Mouse (Mus musculus) hindbrain, embryonic 10.5 days (tissue): Measurements from ENCODE around the gene Osbpl6. TPM values are rescaled to one million over a fixed set of nuclear protein-coding genes. Genes with fewer than 3 reads are reported as not detected.

Experiments
- DNase-seq: peaks from one replicate; pipeline ENCODE4 v3.0.0-alpha.2; 2017; ENCODE audit warnings: low spot score
- H3K27ac ChIP-seq: fragments of 300-500 bp; sonication (generic); 2 replicates; pipeline ENCODE4 v1.5.1; 2016; ENCODE audit warnings: mild to moderate bottlenecking, moderate library complexity
- H3K27me3 ChIP-seq: fragments of 300-500 bp; sonication (generic); 2 replicates; pipeline ENCODE4 v1.6.1; 2016; ENCODE audit warnings: mild to moderate bottlenecking; ENCODE audit not compliant: poor library complexity, insufficient read depth, severe bottlenecking
- H3K36me3 ChIP-seq: fragments of 300-500 bp; sonication (generic); 2 replicates; pipeline ENCODE4 v1.6.1; 2016; ENCODE audit warnings: mild to moderate bottlenecking, moderate library complexity
- H3K4me1 ChIP-seq: fragments of 300-500 bp; sonication (generic); replicated peaks from 2 replicates; pipeline ENCODE4 v1.6.1; 2016; ENCODE audit warnings: mild to moderate bottlenecking
- H3K4me3 ChIP-seq: fragments of 300-500 bp; sonication (generic); 2 replicates; pipeline ENCODE4 v1.5.1; 2016; ENCODE audit warnings: mild to moderate bottlenecking, moderate library complexity
- H3K9me3 ChIP-seq: fragments of 300-500 bp; sonication (generic); 2 replicates; pipeline ENCODE4 v1.6.1; 2016; ENCODE audit warnings: mild to moderate bottlenecking, moderate library complexity
- WGBS: fragments of 180-500 bp; shearing (Covaris S2); methylation state at CpG from one replicate; pipeline ENCODE4 v1.1.7; 2016; 5-methylcytosine and 5-hydroxymethylcytosine counted together
- polyA plus RNA-seq: library from polyadenylated mRNA; unstranded; fragments of >200 nt; fragmentation: Nextera tagmentation; extraction: Ambion mirVana; gene quantifications from 2 replicates; pipeline ENCODE4 v1.2.1, GENCODE M21; 2016

Osbpl6 gene
- 13.8 and 15.4 TPM in 2 replicates for polyA plus RNA-seq

DNA sequence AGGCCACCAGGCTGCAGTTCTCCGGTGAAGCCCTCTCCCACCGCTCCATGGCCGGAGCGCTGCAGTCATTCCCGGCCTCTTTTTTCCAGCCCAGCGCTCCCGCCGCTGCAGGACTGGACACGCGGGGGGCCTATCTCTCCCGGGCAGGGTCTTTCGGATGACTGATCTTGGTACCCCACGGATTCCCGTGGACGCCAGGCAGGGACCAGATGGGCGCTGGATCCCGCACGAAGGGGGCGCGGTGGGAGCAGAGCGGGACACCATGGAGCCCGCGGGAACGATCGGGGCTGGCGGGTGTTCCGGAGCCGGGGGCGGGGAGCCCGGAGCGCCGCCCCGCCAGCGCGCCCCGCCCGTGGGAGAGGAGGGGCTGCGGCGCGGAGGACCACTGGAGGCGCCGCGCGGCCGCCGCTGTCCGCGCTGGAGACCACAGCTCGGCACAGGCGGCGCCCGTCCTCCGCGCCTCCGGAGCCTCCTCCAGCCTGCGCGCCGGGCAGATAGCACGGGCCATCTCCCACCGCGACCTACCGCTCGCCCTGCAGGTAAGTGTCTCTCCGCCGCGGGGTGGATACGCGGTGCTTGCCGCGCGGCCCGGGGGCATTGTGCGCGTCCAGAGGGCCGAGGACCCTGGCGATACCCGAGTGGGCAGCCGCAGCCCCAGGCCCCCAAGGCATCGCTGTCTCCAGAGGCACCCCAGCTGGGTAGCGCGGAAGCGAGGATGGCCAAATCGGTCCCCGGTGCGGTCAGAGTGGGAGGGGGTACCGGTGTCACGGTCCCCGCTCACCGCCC, at the start of gene Osbpl6:
Gene Osbpl6 (plus strand): TSS at position 358 of the 786 bp plus-strand sequence.
- Histone ChIP-seq H3K4me3 (peak within 1 kb of the TSS; percentile 94), H3K27ac (peak within 1 kb of the TSS; percentile 90), H3K4me1 (peaks cover 14% of the 10 kb centered on the region), H3K36me3 (no peaks in the 10 kb centered on the region), H3K27me3 (peaks cover 37% of the 10 kb centered on the region), H3K9me3 (no peaks in the 10 kb centered on the region)
- WGBS, result under 1% methylated on average over 89 of the region's 89 CpGs
- DNase-seq, result peak; percentile 77

DNA sequence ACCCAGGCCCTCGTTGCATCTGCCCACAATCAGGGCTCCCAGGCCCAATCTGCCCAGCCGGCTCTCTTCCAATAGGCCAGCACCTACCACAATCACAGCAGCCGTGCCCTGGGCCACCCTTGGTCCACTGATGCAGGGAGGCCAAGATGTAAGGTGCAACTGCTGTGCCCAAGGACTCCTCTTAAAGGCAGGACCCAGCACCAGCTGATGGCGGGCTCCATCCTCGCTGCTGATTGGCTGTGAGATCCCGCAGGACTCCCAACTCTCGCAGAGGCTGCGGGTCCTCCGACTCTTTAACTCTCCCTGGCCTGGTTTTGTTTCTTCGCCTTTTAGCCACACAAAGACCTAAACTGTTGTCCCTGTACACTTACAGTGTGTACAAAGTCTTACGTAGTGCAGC, 46.1 kb upstream of the Osbpl6 start, which contains the start of gene Cyct:
Gene Cyct (minus strand): TSS at position 225 of the 400 bp plus-strand sequence.
- H3K36me3 ChIP-seq, result no peaks in the 10 kb centered on the region
- no peak within 1 kb of the TSS for H3K27ac ChIP-seq
- no peak within 1 kb of the TSS for H3K4me3 ChIP-seq
- 89% methylated on average over 11 of the region's 11 CpGs for WGBS
- no peaks in the 10 kb centered on the region for H3K27me3 ChIP-seq
- H3K9me3 ChIP-seq, result no peaks in the 10 kb centered on the region
- no peak for DNase-seq
- no peaks in the 10 kb centered on the region for H3K4me1 ChIP-seq

DNA sequence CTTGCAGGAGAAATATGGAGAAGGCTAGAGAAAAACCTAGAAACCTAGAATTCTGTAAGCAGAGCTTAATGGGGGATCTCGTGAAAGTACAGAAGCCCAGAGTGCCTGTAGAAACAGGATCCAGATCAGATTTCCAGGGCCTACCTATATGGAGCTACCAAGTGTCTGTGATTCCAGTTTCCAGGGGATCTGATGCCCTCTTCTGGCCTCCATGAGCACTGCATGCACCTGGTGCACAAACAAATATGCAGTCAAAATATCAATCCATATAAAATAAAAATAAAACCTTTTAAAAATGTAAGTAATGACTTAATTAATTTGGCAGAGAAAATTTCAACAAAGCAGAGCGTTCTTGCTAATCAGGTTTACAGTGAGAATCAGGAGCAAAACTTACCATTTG, 44.2 kb upstream of the Osbpl6 start:
- H3K4me3 ChIP-seq, result no peak overlapping the region
- no peak overlapping the region for H3K27ac ChIP-seq
- no peaks in the 10 kb centered on the region for H3K4me1 ChIP-seq
- no peaks in the 10 kb centered on the region for H3K36me3 ChIP-seq
- H3K27me3 ChIP-seq, result no peaks in the 10 kb centered on the region
- no peaks in the 10 kb centered on the region for H3K9me3 ChIP-seq
- peak; percentile 29 for DNase-seq
- 55% methylated on average over 2 of the region's 2 CpGs for WGBS

DNA sequence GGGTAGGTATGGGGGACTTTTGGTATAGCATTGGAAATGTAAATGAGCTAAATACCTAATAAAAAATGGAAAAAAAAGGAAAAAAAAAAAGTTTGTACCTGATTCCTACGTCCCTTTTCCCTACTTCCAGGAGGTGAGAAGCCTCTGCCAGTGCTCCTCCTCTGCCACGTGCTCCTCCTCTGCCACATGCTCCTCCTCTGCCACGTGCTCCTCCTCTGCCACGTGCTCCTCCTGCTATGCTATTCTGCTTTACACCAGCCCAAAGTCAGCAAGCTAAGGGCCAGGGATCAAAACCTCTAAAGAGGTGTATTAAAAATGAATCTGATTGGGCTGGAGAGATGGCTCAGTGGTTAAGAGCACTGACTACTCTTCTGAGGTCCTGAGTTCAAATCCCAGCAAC, 40.5 kb upstream of the Osbpl6 start:
- Histone ChIP-seq H3K36me3 (no peaks in the 10 kb centered on the region), H3K4me1 (peaks cover 4% of the 10 kb centered on the region), H3K27me3 (no peaks in the 10 kb centered on the region), H3K4me3 (no peak overlapping the region), H3K27ac (no peak overlapping the region), H3K9me3 (no peaks in the 10 kb centered on the region)
- no peak for DNase-seq
- WGBS, result 72% methylated on average over 4 of the region's 4 CpGs

GRCm38 (mm10) chr2:76367188-76367922, 39.0 kb upstream of the Osbpl6 start:
- DNase-seq, result peak; percentile 76
- peaks cover 14% of the 10 kb centered on the region for H3K4me1 ChIP-seq
- 21% methylated on average over 9 of the region's 9 CpGs for WGBS
- H3K36me3 ChIP-seq, result peaks cover 8% of the 10 kb centered on the region; the same call in 1 of the 2 replicates
- no peaks in the 10 kb centered on the region for H3K27me3 ChIP-seq
- no peak overlapping the region for H3K4me3 ChIP-seq
- H3K27ac ChIP-seq, result no peak overlapping the region
- no peaks in the 10 kb centered on the region for H3K9me3 ChIP-seq

GRCm38 (mm10) chr2:76368861-76369660, 37.2 kb upstream of the Osbpl6 start:
- Histone ChIP-seq H3K27ac (no peak overlapping the region), H3K36me3 (peaks cover 25% of the 10 kb centered on the region), H3K4me1 (peaks cover 14% of the 10 kb centered on the region), H3K27me3 (no peaks in the 10 kb centered on the region), H3K4me3 (no peak overlapping the region), H3K9me3 (no peaks in the 10 kb centered on the region)
- DNase-seq, result no peak
- WGBS, result 77% methylated on average over 13 of the region's 13 CpGs

DNA sequence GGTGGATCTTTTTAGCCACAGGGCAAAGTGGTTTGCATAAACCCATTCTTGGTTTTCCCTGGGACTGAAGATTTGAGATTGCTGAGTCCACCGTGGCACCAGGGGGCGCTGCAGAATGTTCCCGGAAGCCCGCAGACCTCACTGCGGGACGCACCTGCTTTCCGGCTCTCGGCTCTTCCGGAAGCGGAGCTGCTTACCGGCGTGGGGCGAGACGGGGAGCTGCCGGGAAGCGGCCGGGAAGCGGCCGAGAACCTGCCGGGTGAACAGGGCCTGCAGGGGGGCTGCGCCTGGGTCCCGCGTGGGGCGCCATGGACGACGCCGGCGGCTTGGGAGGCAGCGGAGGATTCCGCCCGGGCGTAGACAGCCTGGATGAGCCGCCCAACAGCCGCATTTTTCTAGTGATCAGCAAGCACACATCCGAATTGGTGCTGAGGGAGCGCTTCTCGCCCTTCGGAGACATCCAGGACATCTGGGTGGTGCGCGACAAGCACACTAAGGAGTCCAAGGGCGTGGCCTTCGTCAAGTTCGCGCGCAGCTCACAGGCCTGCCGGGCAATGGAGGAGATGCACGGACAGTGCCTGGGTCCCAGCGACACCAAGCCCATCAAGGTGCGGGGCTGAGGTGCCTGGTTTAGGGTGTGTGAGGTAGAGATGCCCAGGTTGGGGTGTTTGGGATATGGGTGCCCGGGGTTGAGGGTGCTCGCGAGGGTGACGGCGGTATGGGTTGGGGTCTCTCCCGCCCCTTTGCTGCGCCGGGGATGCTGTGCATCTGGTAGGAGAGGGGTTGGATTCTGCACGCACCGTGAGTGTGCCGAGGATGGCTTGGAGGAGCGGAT, 36.3 kb upstream of the Osbpl6 start, which contains the start of gene Rbm45:
Gene Rbm45 (plus strand): TSS at position 164 of the 835 bp plus-strand sequence.
- Histone ChIP-seq H3K27ac (peak within 1 kb of the TSS; percentile 92), H3K4me3 (peak within 1 kb of the TSS; percentile 78), H3K36me3 (peaks cover 35% of the 10 kb centered on the region), H3K4me1 (peaks cover 14% of the 10 kb centered on the region), H3K9me3 (no peaks in the 10 kb centered on the region), H3K27me3 (no peaks in the 10 kb centered on the region)
- under 1% methylated on average over 61 of the region's 61 CpGs for WGBS
- peak; percentile 87 for DNase-seq

GRCm38 (mm10) chr2:76370656-76370922, 35.7 kb upstream of the Osbpl6 start:
- WGBS, result 4% methylated on average over 7 of the region's 7 CpGs

GRCm38 (mm10) chr2:76372244-76372643, 34.1 kb upstream of the Osbpl6 start:
- DNase-seq, result no peak
- Histone ChIP-seq H3K27me3 (no peaks in the 10 kb centered on the region), H3K27ac (no peak overlapping the region), H3K36me3 (peaks cover 56% of the 10 kb centered on the region), H3K9me3 (no peaks in the 10 kb centered on the region), H3K4me3 (no peak overlapping the region), H3K4me1 (peaks cover 14% of the 10 kb centered on the region)
- WGBS, result 91% methylated on average over 4 of the region's 4 CpGs

More at GRCm38 (mm10) chr2:76370656-76370922, 35.7 kb upstream of the Osbpl6 start:
- Histone ChIP-seq H3K27ac (peak overlapping the region; percentile 92), H3K4me1 (peaks cover 14% of the 10 kb centered on the region), H3K27me3 (no peaks in the 10 kb centered on the region), H3K4me3 (peak overlapping the region; percentile 78), H3K36me3 (peaks cover 40% of the 10 kb centered on the region), H3K9me3 (no peaks in the 10 kb centered on the region)
- DNase-seq, result no peak

DNA sequence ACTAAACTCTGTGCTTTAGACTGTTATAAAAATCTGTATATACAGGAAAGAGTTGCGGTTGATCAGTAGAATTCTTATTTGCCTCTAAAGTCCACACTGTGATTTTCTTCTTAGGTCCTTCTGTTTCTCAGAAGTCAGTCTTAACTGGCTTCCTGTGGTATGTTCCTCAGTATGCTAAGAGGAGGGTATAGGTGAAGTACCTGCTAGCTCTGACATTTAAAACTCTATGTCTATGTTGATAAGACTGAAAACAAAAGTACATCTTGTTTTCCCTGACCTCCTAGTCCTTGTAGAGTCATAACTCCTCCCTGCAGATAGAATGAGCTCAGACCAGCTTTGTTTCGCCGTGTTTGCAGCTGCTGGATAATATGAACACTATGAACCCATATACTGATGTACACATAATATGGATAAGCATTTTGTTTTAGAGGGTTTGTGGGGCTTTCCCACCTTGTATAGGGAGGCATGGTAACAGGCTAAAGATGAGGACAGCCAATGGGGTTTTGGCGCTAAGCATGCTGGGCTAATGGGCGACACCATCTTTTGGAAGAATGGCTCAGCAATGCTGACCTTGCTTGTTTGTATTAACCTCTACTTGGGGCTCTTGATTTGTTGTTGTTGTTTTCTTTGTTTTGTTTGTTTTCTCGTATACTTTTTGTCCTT, 31.6 kb upstream of the Osbpl6 start:
- H3K27me3 ChIP-seq, result no peaks in the 10 kb centered on the region
- no peaks in the 10 kb centered on the region for H3K9me3 ChIP-seq
- WGBS, result 91% methylated on average over 6 of the region's 6 CpGs
- DNase-seq, result no peak
- H3K4me1 ChIP-seq, result peaks cover 14% of the 10 kb centered on the region
- no peak overlapping the region for H3K4me3 ChIP-seq
- H3K27ac ChIP-seq, result no peak overlapping the region
- peaks cover 80% of the 10 kb centered on the region for H3K36me3 ChIP-seq

DNA sequence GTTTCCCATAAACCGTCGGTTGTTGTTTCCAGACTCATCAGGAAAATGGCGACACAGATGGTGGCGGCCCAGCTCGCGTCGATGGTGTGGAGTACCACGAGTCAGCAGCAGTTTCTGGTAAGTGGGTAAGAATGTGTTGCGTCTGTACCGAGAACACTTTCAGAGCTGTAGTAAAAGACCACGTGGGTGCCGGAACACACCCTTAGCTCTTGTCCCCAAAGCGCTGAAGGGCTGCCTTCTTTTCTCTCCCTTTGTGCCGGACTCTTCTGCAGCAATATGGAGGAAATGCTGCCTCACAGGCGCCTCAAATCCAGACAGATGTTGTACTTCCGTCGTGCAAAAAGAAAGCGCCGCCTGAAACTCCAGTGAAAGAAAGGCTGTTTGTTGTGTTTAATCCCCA, 27.7 kb upstream of the Osbpl6 start:
- no peak overlapping the region for H3K27ac ChIP-seq
- no peak overlapping the region for H3K4me3 ChIP-seq
- peaks cover 98% of the 10 kb centered on the region for H3K36me3 ChIP-seq
- DNase-seq, result no peak
- H3K4me1 ChIP-seq, result no peaks in the 10 kb centered on the region
- H3K9me3 ChIP-seq, result no peaks in the 10 kb centered on the region
- no peaks in the 10 kb centered on the region for H3K27me3 ChIP-seq
- WGBS, result 95% methylated on average over 19 of the region's 19 CpGs

- DNase-seq, result no peak
- H3K36me3 ChIP-seq, result peaks cover 69% of the 10 kb centered on the region
- H3K9me3 ChIP-seq, result no peaks in the 10 kb centered on the region
- no peak overlapping the region for H3K4me3 ChIP-seq
- H3K27me3 ChIP-seq, result no peaks in the 10 kb centered on the region
- no peak overlapping the region for H3K27ac ChIP-seq
- no peaks in the 10 kb centered on the region for H3K4me1 ChIP-seq
Measured at GRCm38 (mm10) chr2:76386531-76386930, 19.8 kb upstream of the Osbpl6 start.
